Mouse (Mus musculus) lung, embryonic 15.5 days (tissue): ENCODE measurements around the gene Slc12a5. TPM values are rescaled to one million over a fixed set of nuclear protein-coding genes. Genes with fewer than 3 reads are reported as not detected.

Experiments used
- ATAC-seq: fragments of 200-750 bp; cut with Nextera tagmentation; 2 replicates; pipeline ENCODE4 v1.8.0; 2017; ENCODE audit warnings: moderate number of reproducible peaks, borderline replicate concordance; ENCODE audit not compliant: low FRiP score, low TSS enrichment; ENCODE audit errors: extremely low read depth
- H3K27ac ChIP-seq: fragments of 300-500 bp; sonication (generic); 2 replicates; pipeline ENCODE4 v1.5.1; 2015; ENCODE audit warnings: moderate library complexity, mild to moderate bottlenecking, inconsistent platforms
- H3K27me3 ChIP-seq: fragments of 300-500 bp; sonication (generic); 2 replicates; pipeline ENCODE4 v1.6.1; 2015; ENCODE audit warnings: inconsistent platforms
- H3K36me3 ChIP-seq: fragments of 300-500 bp; sonication (generic); 2 replicates; pipeline ENCODE4 v1.6.1; 2015; ENCODE audit warnings: inconsistent platforms
- H3K4me1 ChIP-seq: fragments of 300-500 bp; sonication (generic); 2 replicates; pipeline ENCODE4 v1.6.1; 2015; ENCODE audit warnings: inconsistent platforms
- H3K4me2 ChIP-seq: fragments of 300-500 bp; sonication (generic); 2 replicates; pipeline ENCODE4 v1.6.1; 2015; ENCODE audit warnings: inconsistent platforms, mild to moderate bottlenecking, moderate library complexity
- H3K4me3 ChIP-seq: fragments of 300-500 bp; sonication (generic); 2 replicates; pipeline ENCODE4 v1.5.1; 2015; ENCODE audit warnings: mild to moderate bottlenecking, inconsistent platforms
- H3K9ac ChIP-seq: fragments of 300-500 bp; sonication (generic); 2 replicates; pipeline ENCODE4 v1.6.1; 2015; ENCODE audit warnings: inconsistent platforms
- H3K9me3 ChIP-seq: fragments of 300-500 bp; sonication (generic); 2 replicates; pipeline ENCODE4 v1.6.1; 2016; ENCODE audit warnings: inconsistent platforms
- WGBS: fragments of 180-500 bp; shearing (Covaris S2); methylation state at CpG from one replicate; pipeline ENCODE4 v1.1.7; 2015; 5-methylcytosine and 5-hydroxymethylcytosine counted together
- polyA plus RNA-seq: library from polyadenylated mRNA; unstranded; fragments of >200 nt; fragmentation: Nextera tagmentation; extraction: Ambion mirVana; gene quantifications from 2 replicates; pipeline ENCODE4 v1.2.1, GENCODE M21; 2015

Gene Slc12a5
- polyA plus RNA-seq: 0.68 and 1.1 TPM in 2 replicates

DNA sequence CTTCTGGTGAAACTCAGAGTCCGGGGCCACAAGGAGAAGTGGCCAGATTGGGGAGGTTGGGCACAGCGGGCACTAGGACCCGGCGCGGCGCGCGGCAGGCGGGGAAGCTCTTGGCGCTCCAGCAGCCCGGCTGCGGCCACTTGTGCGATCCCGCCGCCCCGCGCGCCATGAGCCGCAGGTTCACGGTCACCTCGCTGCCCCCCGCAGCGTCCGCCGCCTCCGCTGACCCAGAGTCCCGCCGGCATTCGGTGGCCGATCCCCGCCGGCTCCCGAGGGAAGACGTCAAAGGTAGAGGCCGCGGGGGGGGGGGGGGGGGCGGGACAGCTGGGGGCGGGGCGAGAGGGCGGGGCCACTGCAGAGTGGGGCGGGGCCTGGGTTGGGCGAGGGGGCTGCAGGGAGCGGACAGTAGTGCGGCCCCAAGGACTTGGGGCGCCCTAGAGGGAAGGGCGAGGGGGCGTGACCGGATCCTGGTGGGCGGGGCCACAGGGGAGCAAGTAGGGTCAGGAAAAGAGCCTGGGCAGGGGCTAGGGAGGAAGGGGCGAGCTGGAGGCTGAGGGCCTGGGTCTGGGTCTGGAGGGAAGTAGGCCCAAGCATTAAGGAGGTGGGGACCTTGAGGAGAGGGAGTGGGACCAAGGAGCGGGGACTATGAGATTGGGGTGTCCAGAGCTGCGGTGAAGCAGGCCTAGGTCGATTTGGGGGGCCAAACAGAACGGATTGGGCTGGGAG, at the start of gene Slc12a5:
Slc12a5 (plus strand) TSS at position 87 of the 726 bp plus-strand sequence.
- Histone ChIP-seq H3K4me3 (peak within 1 kb of the TSS; percentile 56), H3K9me3 (no peaks in the 10 kb centered on the region), H3K27ac (no peak within 1 kb of the TSS), H3K27me3 (peaks cover 23% of the 10 kb centered on the region; the same call in 1 of the 2 replicates), H3K4me1 (peaks cover 10% of the 10 kb centered on the region; the same call in 1 of the 2 replicates), H3K36me3 (no peaks in the 10 kb centered on the region), H3K9ac (0 out of 2 replicates have a peak within 1 kb of the TSS, but pooled peaks have one; percentile 23), H3K4me2 (peak within 1 kb of the TSS; percentile 74)
- WGBS: 2% methylated on average over 48 of the region's 54 CpGs
- peak; percentile 82 for ATAC-seq

DNA sequence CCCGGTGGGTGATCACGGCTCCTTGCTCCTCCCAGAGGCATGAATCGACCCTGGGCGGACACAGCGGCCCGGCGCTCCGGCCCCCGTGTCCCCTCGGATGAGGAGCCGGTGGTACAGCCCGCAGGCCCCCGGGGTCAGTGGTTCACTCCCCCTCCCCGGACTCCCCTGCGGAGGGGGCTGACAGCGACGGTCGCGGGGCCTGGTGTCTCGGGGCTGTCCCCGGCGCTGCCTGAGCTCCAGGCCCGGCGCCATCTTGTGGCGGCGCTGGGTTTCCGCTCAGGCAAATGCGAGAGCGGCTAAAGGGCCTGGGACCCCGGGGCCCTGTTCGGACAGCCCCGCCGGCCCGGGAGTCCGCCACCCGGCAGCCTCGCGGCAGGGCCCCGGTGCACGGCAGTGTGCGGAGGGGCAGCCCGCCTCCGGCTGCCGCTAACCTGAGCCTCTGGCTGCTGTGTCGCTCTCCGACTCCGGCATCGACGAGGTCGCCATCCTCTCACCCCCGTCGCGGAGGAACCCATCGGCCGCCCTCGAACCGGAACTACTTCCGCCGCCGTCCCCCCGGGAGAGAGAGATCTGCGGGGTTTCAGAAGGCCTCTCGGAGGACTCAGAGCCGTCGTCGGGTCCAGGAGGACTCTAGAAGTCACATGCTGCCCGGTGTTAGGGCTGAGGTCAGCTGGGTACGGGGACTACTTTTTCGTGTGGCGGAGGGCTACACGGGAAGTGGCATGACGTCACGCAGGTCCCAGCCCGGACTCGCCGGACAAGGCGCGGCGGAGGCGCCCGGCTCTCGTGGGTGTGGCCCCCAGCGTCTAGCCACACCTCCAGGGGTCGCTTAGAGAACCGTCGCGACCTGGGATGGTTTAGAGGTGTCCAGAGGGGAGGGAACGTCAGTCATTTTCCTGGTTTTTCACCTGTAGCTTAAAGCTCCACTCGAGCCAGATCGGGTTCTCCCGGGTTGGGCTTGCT, 49.2 kb upstream of the Slc12a5 start, which contains the start of gene Zfp335:
Zfp335 (minus strand) TSS at position 672 of the 963 bp plus-strand sequence.
- Histone ChIP-seq H3K9me3 (no peaks in the 10 kb centered on the region; the same call in 1 of the 2 replicates), H3K27me3 (no peaks in the 10 kb centered on the region), H3K9ac (peak within 1 kb of the TSS; percentile 90), H3K4me2 (peak within 1 kb of the TSS; percentile 71), H3K27ac (peak within 1 kb of the TSS; percentile 99), H3K36me3 (peaks cover 29% of the 10 kb centered on the region), H3K4me1 (peaks cover 23% of the 10 kb centered on the region), H3K4me3 (peak within 1 kb of the TSS; percentile 88)
- under 1% methylated on average over 91 of the region's 91 CpGs for WGBS
- ATAC-seq: peak; percentile 87

DNA sequence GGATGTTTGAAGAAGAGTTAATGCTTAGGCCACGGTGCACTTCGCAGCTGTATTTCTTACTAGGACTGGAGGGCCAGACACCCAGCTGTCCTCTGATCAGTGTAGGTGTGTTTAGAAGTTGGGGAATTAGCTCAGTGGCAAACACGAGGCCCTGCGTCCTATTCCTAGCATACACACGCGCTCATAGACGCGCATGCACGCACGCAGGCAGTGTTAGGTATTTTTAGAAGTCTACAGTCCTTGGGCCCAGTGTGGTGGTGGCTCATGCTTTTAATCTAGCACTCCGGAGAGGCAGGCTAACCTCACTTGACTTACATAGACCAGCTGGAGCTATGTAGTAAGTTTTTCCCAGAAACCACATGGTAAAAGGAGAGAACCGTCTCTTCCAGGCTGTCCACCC, 48.5 kb upstream of the Slc12a5 start:
- Histone ChIP-seq H3K4me1 (peaks cover 23% of the 10 kb centered on the region), H3K27ac (peak overlapping the region; percentile 99), H3K9me3 (no peaks in the 10 kb centered on the region), H3K4me3 (peak overlapping the region; percentile 88), H3K4me2 (peak overlapping the region; percentile 71), H3K27me3 (no peaks in the 10 kb centered on the region), H3K36me3 (peaks cover 21% of the 10 kb centered on the region), H3K9ac (peak overlapping the region; percentile 90)
- peak; percentile 4; the same call in 1 of the 2 replicates for ATAC-seq
- 6% methylated on average over 12 of the region's 12 CpGs for WGBS

DNA sequence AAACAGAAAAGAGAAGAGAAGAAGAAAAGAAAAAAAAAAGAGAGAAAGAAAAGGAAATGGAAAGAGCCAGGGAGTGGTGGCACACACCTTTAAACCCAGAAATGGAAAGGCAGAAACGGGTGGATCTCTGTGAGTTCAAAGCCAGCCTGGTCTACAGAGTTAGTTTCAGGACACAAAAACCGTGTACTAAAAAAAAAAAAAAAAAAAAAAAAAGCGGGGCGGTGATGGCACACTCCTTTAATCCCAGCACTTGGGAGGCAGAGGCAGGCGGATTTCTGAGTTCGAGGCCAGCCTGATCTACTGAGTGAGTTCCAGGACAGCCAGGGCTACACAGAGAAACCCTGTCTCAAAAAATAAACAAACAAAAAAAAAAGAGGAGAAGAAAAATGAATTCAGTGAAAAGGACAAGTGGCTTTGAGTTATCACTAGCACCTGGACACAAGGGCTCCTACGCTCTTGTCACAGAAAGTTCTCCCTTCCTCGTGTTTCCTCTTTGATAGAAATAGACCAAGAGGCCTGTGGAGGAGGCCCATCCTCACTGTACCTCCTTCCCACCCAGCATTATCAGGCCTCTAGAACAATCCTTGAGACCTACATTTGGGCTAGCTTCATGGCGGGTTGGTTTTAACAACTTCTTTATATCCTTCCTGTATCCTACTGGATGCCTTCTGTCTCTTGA, 47.7 kb upstream of the Slc12a5 start:
- Histone ChIP-seq H3K9me3 (no peaks in the 10 kb centered on the region), H3K4me1 (peaks cover 23% of the 10 kb centered on the region), H3K27me3 (no peaks in the 10 kb centered on the region), H3K36me3 (peaks cover 14% of the 10 kb centered on the region), H3K27ac (peak overlapping the region; percentile 99), H3K4me2 (peak overlapping the region; percentile 71), H3K9ac (no peak overlapping the region), H3K4me3 (peak overlapping the region; percentile 88)
- ATAC-seq: no peak
- 90% methylated on average over 9 of the region's 9 CpGs for WGBS

DNA sequence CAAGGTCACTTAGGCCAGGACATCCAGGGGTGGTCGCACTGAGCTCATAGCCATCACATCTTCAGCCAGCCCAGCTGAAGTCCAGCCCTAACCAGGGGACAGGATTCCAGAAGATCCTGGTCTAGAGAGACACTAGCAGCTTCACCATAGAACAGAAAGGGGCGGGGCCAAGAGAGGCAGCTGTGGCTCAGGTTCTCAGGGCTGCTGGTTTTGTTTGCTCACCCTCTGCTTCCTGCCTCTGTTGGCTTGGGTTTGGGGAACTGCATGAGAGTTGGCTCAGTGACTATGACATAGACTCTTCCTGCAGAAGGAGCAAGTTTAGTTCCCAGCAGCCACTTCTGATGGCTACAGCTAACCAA, 47.2 kb upstream of the Slc12a5 start:
- H3K27ac ChIP-seq: 0 out of 2 replicates have a peak overlapping the region, but pooled peaks have one; percentile 8
- 69% methylated on average over 2 of the region's 2 CpGs for WGBS

DNA sequence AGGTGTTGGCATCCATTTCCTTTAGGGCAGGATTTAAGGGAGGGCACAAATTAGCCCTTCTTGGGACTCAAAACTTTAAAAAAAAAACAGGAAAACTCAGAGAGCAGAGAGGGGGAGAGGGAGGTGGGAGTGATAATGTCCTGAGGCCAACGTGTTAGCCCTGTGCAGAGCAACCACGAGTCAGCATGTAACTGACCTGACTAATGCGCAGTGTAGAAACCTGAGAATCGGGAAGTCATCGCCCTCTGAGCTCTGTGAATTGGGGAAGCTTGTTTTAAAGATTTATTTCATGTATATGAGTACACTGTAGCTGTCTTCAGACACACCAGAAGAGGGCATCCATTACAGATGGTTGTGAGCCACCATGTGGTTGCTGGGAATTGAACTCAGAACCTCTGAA, 43.8 kb upstream of the Slc12a5 start:
- H3K27me3 ChIP-seq: no peaks in the 10 kb centered on the region
- no peak overlapping the region for H3K9ac ChIP-seq
- H3K4me1 ChIP-seq: peaks cover 12% of the 10 kb centered on the region; the same call in 1 of the 2 replicates
- H3K36me3 ChIP-seq: peaks cover 7% of the 10 kb centered on the region; the same call in 1 of the 2 replicates
- no peak for ATAC-seq
- no peak overlapping the region for H3K4me3 ChIP-seq
- no peak overlapping the region for H3K27ac ChIP-seq
- WGBS: 68% methylated on average over 5 of the region's 5 CpGs
- H3K4me2 ChIP-seq: no peak overlapping the region
- H3K9me3 ChIP-seq: no peaks in the 10 kb centered on the region

More for the DNA sequence above, 47.2 kb upstream of the Slc12a5 start:
- Histone ChIP-seq H3K36me3 (peaks cover 9% of the 10 kb centered on the region), H3K4me2 (no peak overlapping the region), H3K9ac (no peak overlapping the region), H3K9me3 (no peaks in the 10 kb centered on the region), H3K4me1 (peaks cover 23% of the 10 kb centered on the region), H3K4me3 (no peak overlapping the region), H3K27me3 (no peaks in the 10 kb centered on the region)
- ATAC-seq: no peak

DNA sequence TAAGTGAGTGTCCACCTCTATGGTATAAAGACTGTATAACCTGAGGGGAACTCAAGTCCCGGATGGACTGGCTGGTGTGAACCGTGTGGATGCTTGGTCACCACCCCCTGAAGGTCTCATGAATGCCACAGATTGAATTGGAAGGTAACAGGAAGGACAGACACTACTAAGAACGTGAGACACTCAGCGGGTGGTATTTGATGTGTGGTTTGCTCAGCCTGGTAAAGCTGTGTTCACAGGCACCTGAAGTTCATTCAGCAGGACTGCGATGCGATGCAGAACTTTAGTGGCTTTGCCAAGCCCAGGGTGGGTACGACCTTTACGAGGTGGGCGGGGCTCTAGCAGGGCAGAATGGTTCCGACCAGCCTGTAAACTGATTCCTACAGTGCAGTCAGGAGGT, 43.2 kb upstream of the Slc12a5 start:
- ATAC-seq: no peak
- Histone ChIP-seq H3K27me3 (no peaks in the 10 kb centered on the region), H3K36me3 (peaks cover 7% of the 10 kb centered on the region; the same call in 1 of the 2 replicates), H3K9me3 (no peaks in the 10 kb centered on the region), H3K4me2 (no peak overlapping the region), H3K4me1 (peaks cover 9% of the 10 kb centered on the region; the same call in 1 of the 2 replicates), H3K9ac (no peak overlapping the region), H3K4me3 (no peak overlapping the region), H3K27ac (no peak overlapping the region)
- WGBS: 61% methylated on average over 10 of the region's 10 CpGs

DNA sequence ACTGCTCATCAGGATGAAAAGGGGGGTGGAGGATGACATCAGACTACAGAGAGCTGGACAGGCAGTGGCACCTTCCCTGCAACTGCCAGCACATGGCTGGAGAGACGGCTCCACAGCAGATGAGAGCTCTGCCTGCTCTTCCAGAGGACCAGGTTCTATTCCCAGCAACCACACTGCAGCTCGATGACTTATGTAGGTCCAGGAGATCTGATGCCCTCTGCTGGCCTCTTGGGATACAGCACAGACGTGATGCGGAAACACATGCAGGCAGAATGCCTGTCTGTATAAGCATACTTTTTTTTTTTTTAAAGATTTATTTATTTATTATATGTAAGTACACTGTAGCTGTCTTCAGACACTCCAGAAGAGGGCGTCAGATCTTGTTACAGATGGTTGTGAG, 42.3 kb upstream of the Slc12a5 start:
- Histone ChIP-seq H3K36me3 (peaks cover 7% of the 10 kb centered on the region; the same call in 1 of the 2 replicates), H3K9ac (no peak overlapping the region), H3K4me1 (peaks cover 4% of the 10 kb centered on the region; the same call in 1 of the 2 replicates), H3K4me3 (no peak overlapping the region), H3K27me3 (no peaks in the 10 kb centered on the region), H3K9me3 (no peaks in the 10 kb centered on the region), H3K4me2 (no peak overlapping the region), H3K27ac (no peak overlapping the region)
- no peak for ATAC-seq
- WGBS: 72% methylated on average over 4 of the region's 5 CpGs

DNA sequence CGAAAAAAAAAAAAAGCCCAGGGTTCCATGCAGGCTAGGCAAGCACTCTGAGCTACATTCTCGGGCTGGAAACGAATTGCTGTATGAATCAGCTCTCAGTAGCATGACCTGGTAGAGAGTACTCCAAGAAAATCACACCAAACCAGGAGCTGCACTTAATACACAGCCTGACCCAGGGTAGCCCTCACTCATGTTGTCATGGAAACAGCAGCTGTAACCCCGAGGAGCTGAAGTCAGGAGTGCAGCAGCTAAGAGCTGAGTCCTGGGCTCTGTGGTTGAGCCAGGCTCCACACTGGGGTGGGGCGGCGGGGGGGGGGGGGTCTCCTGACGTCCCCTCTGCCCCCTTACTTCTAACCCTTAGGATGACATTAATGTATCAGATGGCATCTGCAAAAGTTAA, 38.6 kb upstream of the Slc12a5 start:
- Histone ChIP-seq H3K36me3 (peaks cover 7% of the 10 kb centered on the region; the same call in 1 of the 2 replicates), H3K27ac (no peak overlapping the region), H3K9me3 (no peaks in the 10 kb centered on the region), H3K27me3 (peaks cover 4% of the 10 kb centered on the region; the same call in 1 of the 2 replicates), H3K4me1 (no peaks in the 10 kb centered on the region), H3K9ac (no peak overlapping the region), H3K4me2 (no peak overlapping the region), H3K4me3 (no peak overlapping the region)
- WGBS: 53% methylated on average over 7 of the region's 7 CpGs
- no peak for ATAC-seq

DNA sequence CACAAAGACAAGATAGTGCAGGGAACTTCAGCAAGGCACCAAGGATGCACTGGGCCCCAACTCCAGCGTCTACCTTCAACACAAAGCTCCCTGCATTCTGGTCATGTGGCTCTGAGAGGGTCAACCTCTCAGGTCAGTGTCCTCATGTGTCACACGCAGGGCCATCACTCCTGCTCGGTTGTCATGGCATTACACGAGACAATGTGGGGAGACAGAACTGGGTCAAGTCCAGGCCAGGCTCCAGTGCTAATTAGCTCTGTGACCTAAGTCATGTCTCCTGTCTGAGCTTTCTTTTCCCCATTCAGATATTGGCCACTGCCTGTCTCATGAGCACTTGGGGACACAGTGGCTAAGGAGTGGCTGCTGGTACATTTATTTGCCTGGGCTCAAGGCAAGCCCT, 37.3 kb upstream of the Slc12a5 start:
- H3K9me3 ChIP-seq: no peaks in the 10 kb centered on the region
- no peak overlapping the region for H3K9ac ChIP-seq
- peaks cover 7% of the 10 kb centered on the region; the same call in 1 of the 2 replicates for H3K36me3 ChIP-seq
- H3K27ac ChIP-seq: no peak overlapping the region
- WGBS: 53% methylated on average over 4 of the region's 4 CpGs
- H3K4me3 ChIP-seq: no peak overlapping the region
- no peak for ATAC-seq
- H3K4me1 ChIP-seq: no peaks in the 10 kb centered on the region
- peaks cover 4% of the 10 kb centered on the region; the same call in 1 of the 2 replicates for H3K27me3 ChIP-seq
- H3K4me2 ChIP-seq: no peak overlapping the region
